Mouse (Mus musculus): Measurements from ENCODE around the gene Cd276. TPM values are rescaled to one million over a fixed set of nuclear protein-coding genes. Genes with fewer than 3 reads are reported as not detected.

Gene Cd276
- total RNA-seq (2023): under 1 TPM; 0.37 to 0.62 TPM

GRCm38 (mm10) chr9:58554908-58555684, at the start of gene Cd276:
Gene Cd276, minus strand, starts transcription at chr9:58555437.

GRCm38 (mm10) chr9:58581958-58582540, 26.8 kb upstream of the Cd276 start, which contains the start of gene Nptn:
Gene Nptn, plus strand, starts transcription at chr9:58582240.

GRCm38 (mm10) chr9:58487851-58488801, 67.1 kb downstream of the Cd276 start, which contains the start of gene Insyn1:
Gene Insyn1, plus strand, starts transcription at chr9:58488603.

Other genes starting within 250 kb of the Cd276 start
- gene Loxl1, start 242.3 kb downstream of the Cd276 start, total RNA-seq (2023): under 1 TPM; 0.11 to 0.22 TPM
- gene Tbc1d21, start 185.0 kb downstream of the Cd276 start, total RNA-seq (2023): not detected
- not detected for gene Insyn1, start 66.8 kb downstream of the Cd276 start, total RNA-seq (2023)
- gene Nptn, start 26.8 kb upstream of the Cd276 start, total RNA-seq (2023): 100 to 1,000 TPM; 150 to 176 TPM
- gene Rec114, start 188.5 kb upstream of the Cd276 start, total RNA-seq (2023): 1 to 10 TPM in 1 of 2 experiments, not detected in 1; 1.7 TPM